Mouse (Mus musculus): ENCODE results near the gene Rhobtb1. TPM values are rescaled to one million over a fixed set of nuclear protein-coding genes. Genes with fewer than 3 reads are reported as not detected.

Rhobtb1 gene
- polyA plus RNA-seq, 1 experiment from 2014 or later, result 11.4 TPM

- no peaks in the 10 kb centered on the region for H3K27me3 ChIP-seq (replicated peaks; ENCODE audit: control insufficient read depth, insufficient read depth, low read length)
- no peak overlapping the region for H3K4me3 ChIP-seq (ENCODE audit: low read length)
- no peaks in the 10 kb centered on the region; the same call in 1 of the 2 replicates for H3K4me1 ChIP-seq (ENCODE audit: control insufficient read depth, insufficient read depth, low read depth, low read length)
- ATAC-seq, result peak; percentile 89
- no peaks in the 10 kb centered on the region for H3K36me3 ChIP-seq (ENCODE audit: control insufficient read depth, insufficient read depth, low read length)
- no peak overlapping the region for H3K27ac ChIP-seq (ENCODE audit: low read depth, low read length)
- no peaks in the 10 kb centered on the region for H3K9me3 ChIP-seq (ENCODE audit: control insufficient read depth, low read length)
- H3K9ac ChIP-seq (ENCODE audit: low read depth, low read length), result no peak overlapping the region
- no peak overlapping the region for H3K4me2 ChIP-seq (ENCODE audit: low read length)
- WGBS, result 58% methylated on average over 3 of the region's 3 CpGs
These were observed 175.2 kb downstream of the Rhobtb1 start for GRCm38 (mm10) chr10:69326433-69326832.

- Histone ChIP-seq H3K27ac (ENCODE audit: low read depth, low read length) (no peak overlapping the region), H3K9ac (ENCODE audit: low read depth, low read length) (no peak overlapping the region), H3K27me3 (replicated peaks; ENCODE audit: control insufficient read depth, insufficient read depth, low read length) (no peaks in the 10 kb centered on the region), H3K36me3 (ENCODE audit: control insufficient read depth, insufficient read depth, low read length) (no peaks in the 10 kb centered on the region), H3K4me2 (ENCODE audit: low read length) (no peak overlapping the region), H3K9me3 (ENCODE audit: control insufficient read depth, low read length) (no peaks in the 10 kb centered on the region), H3K4me3 (ENCODE audit: low read length) (no peak overlapping the region), H3K4me1 (ENCODE audit: control insufficient read depth, insufficient read depth, low read depth, low read length) (no peaks in the 10 kb centered on the region)
- no peak for ATAC-seq
- WGBS, result 71% methylated on average over 8 of the region's 8 CpGs
These were observed 176.1 kb downstream of the Rhobtb1 start for GRCm38 (mm10) chr10:69327362-69327761.

GRCm38 (mm10) chr10:69328029-69328655 lies 176.9 kb downstream of the Rhobtb1 start:
- no peak for ATAC-seq
- H3K36me3 ChIP-seq (ENCODE audit: control insufficient read depth, insufficient read depth, low read length), result no peaks in the 10 kb centered on the region
- no peak overlapping the region for H3K9ac ChIP-seq (ENCODE audit: low read depth, low read length)
- no peak overlapping the region for H3K4me3 ChIP-seq (ENCODE audit: low read length)
- H3K4me2 ChIP-seq (ENCODE audit: low read length), result no peak overlapping the region
- H3K27ac ChIP-seq (ENCODE audit: low read depth, low read length), result no peak overlapping the region
- no peaks in the 10 kb centered on the region for H3K9me3 ChIP-seq (ENCODE audit: control insufficient read depth, low read length)
- no peaks in the 10 kb centered on the region for H3K27me3 ChIP-seq (replicated peaks; ENCODE audit: control insufficient read depth, insufficient read depth, low read length)
- WGBS, result 87% methylated on average over 12 of the region's 12 CpGs
- no peaks in the 10 kb centered on the region for H3K4me1 ChIP-seq (ENCODE audit: control insufficient read depth, insufficient read depth, low read depth, low read length)

- no peaks in the 10 kb centered on the region for H3K36me3 ChIP-seq (ENCODE audit: control insufficient read depth, insufficient read depth, low read length)
- no peaks in the 10 kb centered on the region for H3K9me3 ChIP-seq (ENCODE audit: control insufficient read depth, low read length)
- no peaks in the 10 kb centered on the region for H3K27me3 ChIP-seq (replicated peaks; ENCODE audit: control insufficient read depth, insufficient read depth, low read length)
- H3K27ac ChIP-seq (ENCODE audit: low read depth, low read length), result no peak overlapping the region
- no peaks in the 10 kb centered on the region for H3K4me1 ChIP-seq (ENCODE audit: control insufficient read depth, insufficient read depth, low read depth, low read length)
- WGBS, result 56% methylated on average over 4 of the region's 4 CpGs
- ATAC-seq, result 0 out of 2 replicates have a peak, but pooled peaks have one; percentile 31
- H3K4me2 ChIP-seq (ENCODE audit: low read length), result no peak overlapping the region
- H3K9ac ChIP-seq (ENCODE audit: low read depth, low read length), result no peak overlapping the region
- H3K4me3 ChIP-seq (ENCODE audit: low read length), result no peak overlapping the region
These were observed 177.4 kb downstream of the Rhobtb1 start for GRCm38 (mm10) chr10:69328656-69329046.

- H3K4me3 ChIP-seq (ENCODE audit: low read length), result no peak overlapping the region
- H3K27ac ChIP-seq (ENCODE audit: low read depth, low read length), result no peak overlapping the region
- no peaks in the 10 kb centered on the region for H3K27me3 ChIP-seq (replicated peaks; ENCODE audit: control insufficient read depth, insufficient read depth, low read length)
- no peaks in the 10 kb centered on the region; the same call in 1 of the 2 replicates for H3K4me1 ChIP-seq (ENCODE audit: control insufficient read depth, insufficient read depth, low read depth, low read length)
- ATAC-seq, result no peak
- WGBS, result 89% methylated on average over 6 of the region's 6 CpGs
- no peaks in the 10 kb centered on the region for H3K36me3 ChIP-seq (ENCODE audit: control insufficient read depth, insufficient read depth, low read length)
- no peak overlapping the region for H3K9ac ChIP-seq (ENCODE audit: low read depth, low read length)
- H3K4me2 ChIP-seq (ENCODE audit: low read length), result no peak overlapping the region
- no peaks in the 10 kb centered on the region for H3K9me3 ChIP-seq (ENCODE audit: control insufficient read depth, low read length)
These were observed 180.0 kb downstream of the Rhobtb1 start for GRCm38 (mm10) chr10:69331231-69331630.

GRCm38 (mm10) chr10:69333212-69333611 lies 182.0 kb downstream of the Rhobtb1 start:
- WGBS, result 92% methylated on average over 11 of the region's 11 CpGs
- no peak overlapping the region for H3K4me2 ChIP-seq (ENCODE audit: low read length)
- no peak for ATAC-seq
- no peak overlapping the region for H3K27ac ChIP-seq (ENCODE audit: low read depth, low read length)
- no peaks in the 10 kb centered on the region for H3K9me3 ChIP-seq (ENCODE audit: control insufficient read depth, low read length)
- no peaks in the 10 kb centered on the region for H3K27me3 ChIP-seq (replicated peaks; ENCODE audit: control insufficient read depth, insufficient read depth, low read length)
- H3K4me3 ChIP-seq (ENCODE audit: low read length), result no peak overlapping the region
- H3K36me3 ChIP-seq (ENCODE audit: control insufficient read depth, insufficient read depth, low read length), result no peaks in the 10 kb centered on the region
- no peak overlapping the region for H3K9ac ChIP-seq (ENCODE audit: low read depth, low read length)
- H3K4me1 ChIP-seq (ENCODE audit: control insufficient read depth, insufficient read depth, low read depth, low read length), result no peaks in the 10 kb centered on the region; the same call in 1 of the 2 replicates

- H3K4me1 ChIP-seq (ENCODE audit: control insufficient read depth, insufficient read depth, low read depth, low read length), result no peaks in the 10 kb centered on the region; the same call in 1 of the 2 replicates
- H3K27ac ChIP-seq (ENCODE audit: low read depth, low read length), result peak overlapping the region; percentile 30; the same call in 1 of the 2 replicates
- ATAC-seq, result peak; percentile 39; the same call in 1 of the 2 replicates
- no peaks in the 10 kb centered on the region for H3K9me3 ChIP-seq (ENCODE audit: control insufficient read depth, low read length)
- H3K9ac ChIP-seq (ENCODE audit: low read depth, low read length), result no peak overlapping the region
- no peaks in the 10 kb centered on the region for H3K36me3 ChIP-seq (ENCODE audit: control insufficient read depth, insufficient read depth, low read length)
- no peak overlapping the region for H3K4me2 ChIP-seq (ENCODE audit: low read length)
- H3K27me3 ChIP-seq (replicated peaks; ENCODE audit: control insufficient read depth, insufficient read depth, low read length), result no peaks in the 10 kb centered on the region
- no peak overlapping the region for H3K4me3 ChIP-seq (ENCODE audit: low read length)
- WGBS, result 48% methylated on average over 16 of the region's 16 CpGs
These were observed 183.3 kb downstream of the Rhobtb1 start for GRCm38 (mm10) chr10:69334271-69335194.

GRCm38 (mm10) chr10:69335195-69335536 lies 183.9 kb downstream of the Rhobtb1 start:
- no peak overlapping the region for H3K4me3 ChIP-seq (ENCODE audit: low read length)
- no peaks in the 10 kb centered on the region; the same call in 1 of the 2 replicates for H3K4me1 ChIP-seq (ENCODE audit: control insufficient read depth, insufficient read depth, low read depth, low read length)
- H3K9me3 ChIP-seq (ENCODE audit: control insufficient read depth, low read length), result no peaks in the 10 kb centered on the region
- no peak overlapping the region for H3K4me2 ChIP-seq (ENCODE audit: low read length)
- 35% methylated on average over 7 of the region's 7 CpGs for WGBS
- no peaks in the 10 kb centered on the region for H3K36me3 ChIP-seq (ENCODE audit: control insufficient read depth, insufficient read depth, low read length)
- no peaks in the 10 kb centered on the region for H3K27me3 ChIP-seq (replicated peaks; ENCODE audit: control insufficient read depth, insufficient read depth, low read length)
- no peak overlapping the region for H3K9ac ChIP-seq (ENCODE audit: low read depth, low read length)
- peak; percentile 53; the same call in 1 of the 2 replicates for ATAC-seq
- H3K27ac ChIP-seq (ENCODE audit: low read depth, low read length), result peak overlapping the region; percentile 30; the same call in 1 of the 2 replicates

GRCm38 (mm10) chr10:69335611-69336010 lies 184.4 kb downstream of the Rhobtb1 start:
- H3K9ac ChIP-seq (ENCODE audit: low read depth, low read length), result no peak overlapping the region
- no peak overlapping the region for H3K4me3 ChIP-seq (ENCODE audit: low read length)
- H3K36me3 ChIP-seq (ENCODE audit: control insufficient read depth, insufficient read depth, low read length), result no peaks in the 10 kb centered on the region
- WGBS, result 80% methylated on average over 4 of the region's 4 CpGs
- H3K4me2 ChIP-seq (ENCODE audit: low read length), result no peak overlapping the region
- no peaks in the 10 kb centered on the region; the same call in 1 of the 2 replicates for H3K4me1 ChIP-seq (ENCODE audit: control insufficient read depth, insufficient read depth, low read depth, low read length)
- H3K27me3 ChIP-seq (replicated peaks; ENCODE audit: control insufficient read depth, insufficient read depth, low read length), result no peaks in the 10 kb centered on the region
- ATAC-seq, result 0 out of 2 replicates have a peak, but pooled peaks have one; percentile 7
- H3K27ac ChIP-seq (ENCODE audit: low read depth, low read length), result no peak overlapping the region; the same call in 1 of the 2 replicates
- no peaks in the 10 kb centered on the region for H3K9me3 ChIP-seq (ENCODE audit: control insufficient read depth, low read length)
